Mouse (Mus musculus): Measurements from ENCODE around the gene Mkrn2.

DNA sequence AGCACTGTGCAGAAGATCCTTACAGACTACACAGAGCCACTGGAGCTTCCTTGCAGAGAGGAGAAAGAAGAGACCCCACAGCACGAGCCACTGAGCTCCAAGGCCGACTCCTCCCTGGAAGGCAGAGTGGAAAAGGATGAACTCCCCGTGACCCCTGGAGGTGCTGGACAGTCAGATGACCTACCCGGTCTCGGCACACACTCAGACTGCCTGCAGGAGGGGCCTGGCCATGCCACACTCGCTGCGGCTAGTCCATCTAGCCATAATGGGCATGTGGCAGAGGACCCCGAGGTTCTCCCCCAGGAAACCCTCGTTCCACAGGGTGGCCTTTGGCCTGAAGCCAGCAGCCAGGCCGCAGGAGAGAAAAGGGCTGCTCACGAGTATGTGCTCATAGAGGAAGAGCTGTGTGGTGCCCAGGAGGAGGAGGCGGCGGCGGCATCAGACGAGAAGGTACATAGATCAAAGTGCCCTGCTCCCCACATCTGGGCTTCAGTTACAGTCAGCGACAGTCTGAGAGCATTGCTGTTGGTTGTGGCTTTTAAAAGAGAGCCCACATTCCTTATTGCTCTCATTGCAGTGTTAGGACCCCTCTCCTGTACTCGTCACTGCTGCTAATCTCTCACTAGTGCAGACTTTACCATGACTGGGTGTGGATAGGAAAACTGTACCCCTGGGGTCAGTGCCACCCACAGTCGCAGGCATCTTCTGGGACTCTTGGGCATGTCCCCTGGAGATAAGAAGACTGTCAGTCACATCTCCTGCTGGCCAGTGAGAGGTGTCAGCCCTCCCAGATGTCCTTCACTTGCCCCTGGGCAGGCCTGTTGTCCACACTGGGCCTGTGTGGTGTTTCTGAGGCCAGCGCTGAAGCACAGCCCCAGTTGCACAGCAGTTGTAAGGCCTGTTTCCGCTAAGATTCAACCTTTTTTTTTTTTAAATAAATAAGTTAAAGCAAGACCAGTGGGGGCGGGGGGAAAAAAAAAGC, 41.8 kb upstream of the Mkrn2 start:
- no peak for TF ChIP-seq POLR2A (IDR thresholded peaks at IDR 0.05; ENCODE audit: extremely low read depth, insufficient read depth, low read length)
- TF ChIP-seq CTCF (IDR thresholded peaks at IDR 0.05; ENCODE audit: extremely low read depth, insufficient read depth, low read length): no peak

Measured in cortical plate, adult 2 months (tissue).